In the genomic region with DNA sequence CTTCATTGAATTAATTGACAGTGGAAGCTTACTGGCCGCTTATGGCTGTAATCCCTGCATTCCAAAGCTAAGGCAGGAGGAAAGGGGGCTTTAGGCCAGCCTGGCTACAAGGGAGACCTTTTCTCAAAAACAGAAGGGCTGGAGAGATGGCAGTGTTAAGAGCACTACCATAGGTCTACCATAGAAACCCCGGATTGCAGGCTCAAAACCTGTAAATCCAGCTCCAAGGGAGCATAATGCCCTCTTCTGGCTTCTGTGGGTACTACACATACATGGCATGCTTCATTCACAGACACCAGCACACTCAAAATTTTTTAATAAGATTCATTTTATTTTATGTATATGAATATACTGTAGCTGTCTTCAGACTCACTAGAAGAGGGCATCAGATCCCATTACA, we compare ENCODE assay signal across 9 mouse cellular contexts. TPM values are rescaled to one million over a fixed set of nuclear protein-coding genes. Genes with fewer than 3 reads are reported as not detected.
DNase-seq lines count a peak whose midpoint lies in the region; ATAC-seq and TF ChIP-seq lines count a peak whose summit lies in the region.
"Had no signal": no experiment of that assay in that cellular context is flagged by ENCODE, and none has a peak within 500 bp of the region (broad histone marks: within the 10 kb centered on the region; RNA-seq: fewer than 3 reads in every experiment).

No protein-coding gene starts in this region.

- ATAC-seq in forebrain, postnatal 0 days, result no peak
- no peak for ATAC-seq in forebrain, embryonic 13.5 days
- no peak for ATAC-seq in kidney, postnatal 0 days (replicated peaks; ENCODE audit: low FRiP score, low read depth)

- no peak overlapping the region for H3K9ac ChIP-seq in forebrain, postnatal 0 days
- H3K9ac ChIP-seq in forebrain, embryonic 13.5 days, result no peak overlapping the region
- no peak overlapping the region for H3K9ac ChIP-seq in kidney, postnatal 0 days (ENCODE audit: low read depth, low read length)
- H3K9ac ChIP-seq: stomach, embryonic 15.5 days had no signal

- no peaks in the 10 kb centered on the region for H3K9me3 ChIP-seq in forebrain, postnatal 0 days (ENCODE audit: low read length)
- no peaks in the 10 kb centered on the region for H3K9me3 ChIP-seq in forebrain, embryonic 13.5 days (replicated peaks)
- no peaks in the 10 kb centered on the region for H3K9me3 ChIP-seq in kidney, postnatal 0 days (replicated peaks; ENCODE audit: low read length)
- H3K9me3 ChIP-seq: stomach, embryonic 15.5 days had no signal

- peak; percentile 82 for DNase-seq in forebrain, postnatal 0 days
- DNase-seq in 3134 (ENCODE audit: extremely low read depth, insufficient read length, low spot score), result peak; percentile 42
- DNase-seq in ZHBTc4 (ENCODE audit: low read depth, low spot score), result peak; percentile 83
- peak; percentile 87 for DNase-seq in embryo, embryonic 10.5 days (ENCODE audit: low spot score)
- DNase-seq in kidney, postnatal 0 days (ENCODE audit: low spot score), result peak; percentile 87
- DNase-seq in lung, postnatal 10 days, result peak; percentile 83
- DNase-seq in spleen, postnatal 10 days (ENCODE audit: low spot score in 2 of 2), result peak; percentile 61 to 82

- H3K4me3 ChIP-seq in forebrain, postnatal 0 days (ENCODE audit: low read depth, low read length), result no peak overlapping the region
- H3K4me3 ChIP-seq in forebrain, embryonic 13.5 days, result no peak overlapping the region
- no peak overlapping the region for H3K4me3 ChIP-seq in kidney, postnatal 0 days (replicated peaks; ENCODE audit: low read depth, low read length)
- H3K4me3 ChIP-seq: stomach, embryonic 15.5 days had no signal

- H3K27ac ChIP-seq in forebrain, postnatal 0 days (ENCODE audit: low read depth, low read length), result no peak overlapping the region
- no peak overlapping the region for H3K27ac ChIP-seq in forebrain, embryonic 13.5 days
- H3K27ac ChIP-seq in kidney, postnatal 0 days, result no peak overlapping the region
- H3K27ac ChIP-seq: stomach, embryonic 15.5 days had no signal

- 20% methylated on average over 2 of the region's 2 CpGs for WGBS in forebrain, postnatal 0 days
- 31% methylated on average over 2 of the region's 2 CpGs for WGBS in forebrain, embryonic 13.5 days
- 34% methylated on average over 2 of the region's 2 CpGs for WGBS in kidney, postnatal 0 days

- H3K36me3 ChIP-seq in forebrain, postnatal 0 days (ENCODE audit: insufficient read depth), result no peaks in the 10 kb centered on the region
- H3K36me3 ChIP-seq in forebrain, embryonic 13.5 days (ENCODE audit: poor library complexity, severe bottlenecking), result peaks cover 38% of the 10 kb centered on the region
- 0 out of 2 replicates have a peak, but pooled peaks cover 9% of the 10 kb centered on the region for H3K36me3 ChIP-seq in kidney, postnatal 0 days (ENCODE audit: insufficient read depth, low read length)
- H3K36me3 ChIP-seq: stomach, embryonic 15.5 days had no signal

- TF ChIP-seq CTCF in forebrain, postnatal 0 days (IDR thresholded peaks at IDR 0.05; ENCODE audit: low read depth), result peak; percentile 82
- TF ChIP-seq CTCF in kidney, postnatal 0 days (IDR thresholded peaks at IDR 0.05; ENCODE audit: low read depth), result peak; percentile 86

- peaks cover 16% of the 10 kb centered on the region; the same call in 1 of the 2 replicates for H3K4me1 ChIP-seq in forebrain, postnatal 0 days (ENCODE audit: insufficient read depth)
- H3K4me1 ChIP-seq in forebrain, embryonic 13.5 days, result peaks cover 34% of the 10 kb centered on the region
- H3K4me1 ChIP-seq in kidney, postnatal 0 days (replicated peaks; ENCODE audit: insufficient read depth, low read length), result peaks cover 12% of the 10 kb centered on the region

- no peaks in the 10 kb centered on the region for H3K27me3 ChIP-seq in forebrain, postnatal 0 days (ENCODE audit: insufficient read depth, low read length)
- H3K27me3 ChIP-seq in forebrain, embryonic 13.5 days, result no peaks in the 10 kb centered on the region
- H3K27me3 ChIP-seq in kidney, postnatal 0 days (ENCODE audit: insufficient read depth, low read length), result no peaks in the 10 kb centered on the region
- H3K27me3 ChIP-seq: stomach, embryonic 15.5 days had no signal

- H3K4me2 ChIP-seq in forebrain, postnatal 0 days (ENCODE audit: low read depth), result no peak overlapping the region
- no peak overlapping the region for H3K4me2 ChIP-seq in forebrain, embryonic 13.5 days
- H3K4me2 ChIP-seq in kidney, postnatal 0 days (ENCODE audit: low read length), result no peak overlapping the region
- H3K4me2 ChIP-seq: stomach, embryonic 15.5 days had no signal

RNA-seq across cellular contexts. Expression of a gene that starts 4.6 kb away (rescaled TPM):
- 44.4 and 51.6 TPM in 2 replicates for total RNA-seq in forebrain, postnatal 0 days (2014; rRNA removed)
- 11.1 and 15.0 TPM in 2 replicates for polyA plus RNA-seq in forebrain, postnatal 0 days (2015; fragmentation: Nextera tagmentation; extraction: Ambion mirVana)
- polyA plus RNA-seq in forebrain, embryonic 13.5 days (2015; fragmentation: Nextera tagmentation; extraction: Ambion mirVana), result 50.1 and 51.4 TPM in 2 replicates
- 22.6 and 22.9 TPM in 2 replicates for polyA plus RNA-seq in kidney, postnatal 0 days (2015; fragmentation: Nextera tagmentation; extraction: Ambion mirVana)

RNA-seq across cellular contexts. Expression of a gene that starts 23.5 kb away (rescaled TPM):
- 30.3 and 31.4 TPM in 2 replicates for total RNA-seq in forebrain, postnatal 0 days (2014; rRNA removed)
- 42.6 TPM in 2 replicates for polyA plus RNA-seq in forebrain, postnatal 0 days (2015; fragmentation: Nextera tagmentation; extraction: Ambion mirVana)
- polyA plus RNA-seq in forebrain, embryonic 13.5 days (2015; fragmentation: Nextera tagmentation; extraction: Ambion mirVana), result 48.9 and 50.8 TPM in 2 replicates
- polyA plus RNA-seq in kidney, postnatal 0 days (2015; fragmentation: Nextera tagmentation; extraction: Ambion mirVana), result 58.8 and 65.6 TPM in 2 replicates

RNA-seq across cellular contexts. Expression of a gene that starts 42.2 kb away (rescaled TPM):
- 13.5 and 35.2 TPM in 2 replicates for total RNA-seq in forebrain, postnatal 0 days (2014; rRNA removed)
- polyA plus RNA-seq in forebrain, postnatal 0 days (2015; fragmentation: Nextera tagmentation; extraction: Ambion mirVana), result 9.2 and 12.0 TPM in 2 replicates
- 18.8 and 19.3 TPM in 2 replicates for polyA plus RNA-seq in forebrain, embryonic 13.5 days (2015; fragmentation: Nextera tagmentation; extraction: Ambion mirVana)
- polyA plus RNA-seq in kidney, postnatal 0 days (2015; fragmentation: Nextera tagmentation; extraction: Ambion mirVana), result 14.5 and 17.4 TPM in 2 replicates

RNA-seq across cellular contexts. Expression of a gene that starts 59.4 kb away (rescaled TPM):
- total RNA-seq in forebrain, postnatal 0 days (2014; rRNA removed), result 16.5 and 19.7 TPM in 2 replicates
- 14.2 and 16.6 TPM in 2 replicates for polyA plus RNA-seq in forebrain, postnatal 0 days (2015; fragmentation: Nextera tagmentation; extraction: Ambion mirVana)
- 18.2 and 25.7 TPM in 2 replicates for polyA plus RNA-seq in forebrain, embryonic 13.5 days (2015; fragmentation: Nextera tagmentation; extraction: Ambion mirVana)
- polyA plus RNA-seq in kidney, postnatal 0 days (2015; fragmentation: Nextera tagmentation; extraction: Ambion mirVana), result 0.65 and 0.93 TPM in 2 replicates
